Comparison of ENCODE assay signal across 21 mouse cellular contexts in genomic region chr1:89317897-89318296, GRCm38 (mm10).
DNase-seq lines count a peak whose midpoint lies in the region; ATAC-seq and TF ChIP-seq lines count a peak whose summit lies in the region.
"Had no signal": no experiment of that assay in that cellular context is flagged by ENCODE, and none has a peak within 500 bp of the region (broad histone marks: within the 10 kb centered on the region; RNA-seq: fewer than 3 reads in every experiment).

No protein-coding gene starts in this region.

- H3K4me1 ChIP-seq in stomach, postnatal 0 days (replicated peaks; ENCODE audit: control insufficient read depth, insufficient read depth), result no peaks in the 10 kb centered on the region
- H3K4me1 ChIP-seq: embryonic facial prominence, embryonic 13.5 days; embryonic facial prominence, embryonic 15.5 days; forebrain, embryonic 13.5 days; forebrain, embryonic 15.5 days had no signal

- 84% methylated on average over 4 of the region's 4 CpGs for WGBS in stomach, postnatal 0 days

- H3K4me3 ChIP-seq in stomach, postnatal 0 days (ENCODE audit: low read depth, low read length), result no peak overlapping the region
- H3K4me3 ChIP-seq: embryonic facial prominence, embryonic 13.5 days; embryonic facial prominence, embryonic 15.5 days; erythroblast, embryonic 14.5 days; forebrain, embryonic 13.5 days; forebrain, embryonic 15.5 days had no signal

- no peak overlapping the region for H3K27ac ChIP-seq in stomach, postnatal 0 days (replicated peaks)
- H3K27ac ChIP-seq: embryonic facial prominence, embryonic 13.5 days; embryonic facial prominence, embryonic 15.5 days; forebrain, embryonic 13.5 days; forebrain, embryonic 15.5 days had no signal

- DNase-seq in heart, adult 11 months, result peak; percentile 18
- DNase-seq in heart, adult 9 months (ENCODE audit: low spot score in 2 of 2), result no peak
- DNase-seq in stomach, postnatal 0 days (ENCODE audit: low spot score), result peak; percentile 4
- DNase-seq in kidney, postnatal 36 days, result no peak
- DNase-seq in urinary bladder, postnatal 14 days (ENCODE audit: low spot score), result no peak
- DNase-seq: adrenal gland, adult 8-10 months; adrenal gland, postnatal 14 days; adrenal gland, postnatal 36 days; cerebellum, adult 11-12 months; cerebellum, adult 2 months; cerebellum, adult 9-10 months; cerebellum, postnatal 10 days; cerebellum, postnatal 25 days; embryo, embryonic 11 days had no signal

- H3K4me2 ChIP-seq in stomach, postnatal 0 days (replicated peaks; ENCODE audit: low read depth), result no peak overlapping the region
- H3K4me2 ChIP-seq: embryonic facial prominence, embryonic 13.5 days; embryonic facial prominence, embryonic 15.5 days; forebrain, embryonic 13.5 days; forebrain, embryonic 15.5 days had no signal

- H3K27me3 ChIP-seq in stomach, postnatal 0 days (ENCODE audit: control insufficient read depth, insufficient read depth, low read length), result no peaks in the 10 kb centered on the region
- H3K27me3 ChIP-seq: embryonic facial prominence, embryonic 13.5 days; embryonic facial prominence, embryonic 15.5 days; forebrain, embryonic 15.5 days had no signal

- H3K36me3 ChIP-seq in stomach, postnatal 0 days (ENCODE audit: control insufficient read depth, insufficient read depth, low read length), result no peaks in the 10 kb centered on the region
- H3K36me3 ChIP-seq: embryonic facial prominence, embryonic 13.5 days; embryonic facial prominence, embryonic 15.5 days; forebrain, embryonic 15.5 days had no signal

- ATAC-seq in common myeloid progenitor, adult 5-6 weeks (replicated peaks; ENCODE audit: low read depth, poor library complexity, severe bottlenecking), result peak; percentile 63
- ATAC-seq in granulocyte monocyte progenitor cell, adult 5-6 weeks (replicated peaks; ENCODE audit: poor library complexity, severe bottlenecking), result peak; percentile 56
- ATAC-seq in stomach, postnatal 0 days (ENCODE audit: low FRiP score, low TSS enrichment), result no peak
- ATAC-seq: forebrain, embryonic 13.5 days; forebrain, embryonic 15.5 days had no signal

- H3K9me3 ChIP-seq in stomach, postnatal 0 days (ENCODE audit: control insufficient read depth, low read length), result no peaks in the 10 kb centered on the region
- H3K9me3 ChIP-seq: embryonic facial prominence, embryonic 13.5 days; embryonic facial prominence, embryonic 15.5 days; forebrain, embryonic 13.5 days; forebrain, embryonic 15.5 days had no signal

- TF ChIP-seq EP300 in stomach, postnatal 0 days (optimal IDR thresholded peaks at IDR 0.05), result no peak

- no peak overlapping the region for H3K9ac ChIP-seq in stomach, postnatal 0 days (ENCODE audit: low read length)
- H3K9ac ChIP-seq: embryonic facial prominence, embryonic 13.5 days; embryonic facial prominence, embryonic 15.5 days; forebrain, embryonic 13.5 days; forebrain, embryonic 15.5 days had no signal

- TF ChIP-seq CTCF in stomach, postnatal 0 days (IDR thresholded peaks at IDR 0.05; ENCODE audit: low read depth), result no peak

Comparison
In these comparisons a context has a peak if more than half of its experiments do, and no peak if none do; other contexts are left out.
1. DNase-seq: peak in heart, adult 11 months (single experiment) and stomach, postnatal 0 days (single experiment); none in heart, adult 9 months (0 of 2), kidney, postnatal 36 days (0 of 2) and urinary bladder, postnatal 14 days (single experiment).